Comparison of ENCODE assay signal across 28 mouse cellular contexts in genomic region chr3:116094288-116094687, GRCm38 (mm10).
"Had no signal": no experiment of that assay in that cellular context is flagged by ENCODE, and none has a peak within 500 bp of the region (broad histone marks: within the 10 kb centered on the region; RNA-seq: fewer than 3 reads in every experiment).

No protein-coding gene starts in this region.

- H3K4me1 ChIP-seq: liver, embryonic 12.5 days; liver, embryonic 13.5 days; liver, embryonic 15.5 days; megakaryocyte, embryonic 14.5 days; midbrain, embryonic 12.5 days; midbrain, embryonic 13.5 days; midbrain, embryonic 15.5 days; neural tube, embryonic 12.5 days; neural tube, embryonic 13.5 days had no signal

- DNase-seq: layer of hippocampus, postnatal 36 days; left cerebral cortex, postnatal 4 days; liver; liver, embryonic 13.5 days; liver, postnatal 0 days; lung, adult 18-20 months; lung, postnatal 10 days; midbrain, embryonic 14.5 days had no signal

- H3K4me3 ChIP-seq: left cerebral cortex, adult 2 months; limb, embryonic 10.5 days; limb, embryonic 12.5 days; limb, embryonic 13.5 days; limb, embryonic 15.5 days; liver, embryonic 12.5 days; liver, embryonic 13.5 days; liver, embryonic 15.5 days; megakaryocyte, embryonic 14.5 days; midbrain, embryonic 10.5 days; midbrain, embryonic 12.5 days; midbrain, embryonic 13.5 days; midbrain, embryonic 15.5 days; myocyte; neural tube, embryonic 12.5 days; neural tube, embryonic 13.5 days had no signal

- H3K9me3 ChIP-seq: limb, embryonic 10.5 days; limb, embryonic 12.5 days; liver, embryonic 13.5 days; liver, embryonic 15.5 days; midbrain, embryonic 12.5 days; midbrain, embryonic 15.5 days had no signal

- H3K27me3 ChIP-seq: limb, embryonic 12.5 days; limb, embryonic 13.5 days; limb, embryonic 15.5 days; liver, embryonic 12.5 days; liver, embryonic 13.5 days; liver, embryonic 15.5 days; megakaryocyte, embryonic 14.5 days; midbrain, embryonic 12.5 days; midbrain, embryonic 13.5 days; midbrain, embryonic 15.5 days; neural tube, embryonic 12.5 days; neural tube, embryonic 13.5 days had no signal

- H3K4me2 ChIP-seq: limb, embryonic 12.5 days; limb, embryonic 13.5 days; limb, embryonic 15.5 days; liver, embryonic 11.5 days; liver, embryonic 12.5 days; liver, embryonic 13.5 days; liver, embryonic 15.5 days; midbrain, embryonic 11.5 days; midbrain, embryonic 12.5 days; midbrain, embryonic 13.5 days; midbrain, embryonic 15.5 days; neural tube, embryonic 12.5 days; neural tube, embryonic 13.5 days had no signal

- ATAC-seq: liver, embryonic 12.5 days; liver, postnatal 0 days; midbrain, embryonic 13.5 days; midbrain, embryonic 15.5 days; midbrain, embryonic 16.5 days had no signal

- H3K27ac ChIP-seq: left cerebral cortex, adult 2 months; limb, embryonic 10.5 days; limb, embryonic 12.5 days; limb, embryonic 13.5 days; limb, embryonic 15.5 days; liver, embryonic 12.5 days; liver, embryonic 13.5 days; liver, embryonic 14.5 days; liver, embryonic 15.5 days; macrophage; midbrain, embryonic 10.5 days; midbrain, embryonic 12.5 days; midbrain, embryonic 13.5 days; midbrain, embryonic 15.5 days; neural tube, embryonic 12.5 days; neural tube, embryonic 13.5 days had no signal

- H3K9ac ChIP-seq: limb, embryonic 12.5 days; limb, embryonic 13.5 days; limb, embryonic 15.5 days; liver, embryonic 12.5 days; liver, embryonic 13.5 days; liver, embryonic 14.5 days; liver, embryonic 15.5 days; liver, postnatal 0 days; midbrain, embryonic 12.5 days; midbrain, embryonic 13.5 days; midbrain, embryonic 15.5 days; neural tube, embryonic 12.5 days; neural tube, embryonic 13.5 days had no signal

- H3K36me3 ChIP-seq: limb, embryonic 10.5 days; limb, embryonic 12.5 days; limb, embryonic 13.5 days; limb, embryonic 15.5 days; liver, embryonic 12.5 days; liver, embryonic 13.5 days; liver, embryonic 15.5 days; midbrain, embryonic 10.5 days; midbrain, embryonic 12.5 days; midbrain, embryonic 13.5 days; midbrain, embryonic 15.5 days; neural tube, embryonic 12.5 days; neural tube, embryonic 13.5 days had no signal
